Mouse (Mus musculus): ENCODE results near the gene Pex11g.

Gene Pex11g

DNA sequence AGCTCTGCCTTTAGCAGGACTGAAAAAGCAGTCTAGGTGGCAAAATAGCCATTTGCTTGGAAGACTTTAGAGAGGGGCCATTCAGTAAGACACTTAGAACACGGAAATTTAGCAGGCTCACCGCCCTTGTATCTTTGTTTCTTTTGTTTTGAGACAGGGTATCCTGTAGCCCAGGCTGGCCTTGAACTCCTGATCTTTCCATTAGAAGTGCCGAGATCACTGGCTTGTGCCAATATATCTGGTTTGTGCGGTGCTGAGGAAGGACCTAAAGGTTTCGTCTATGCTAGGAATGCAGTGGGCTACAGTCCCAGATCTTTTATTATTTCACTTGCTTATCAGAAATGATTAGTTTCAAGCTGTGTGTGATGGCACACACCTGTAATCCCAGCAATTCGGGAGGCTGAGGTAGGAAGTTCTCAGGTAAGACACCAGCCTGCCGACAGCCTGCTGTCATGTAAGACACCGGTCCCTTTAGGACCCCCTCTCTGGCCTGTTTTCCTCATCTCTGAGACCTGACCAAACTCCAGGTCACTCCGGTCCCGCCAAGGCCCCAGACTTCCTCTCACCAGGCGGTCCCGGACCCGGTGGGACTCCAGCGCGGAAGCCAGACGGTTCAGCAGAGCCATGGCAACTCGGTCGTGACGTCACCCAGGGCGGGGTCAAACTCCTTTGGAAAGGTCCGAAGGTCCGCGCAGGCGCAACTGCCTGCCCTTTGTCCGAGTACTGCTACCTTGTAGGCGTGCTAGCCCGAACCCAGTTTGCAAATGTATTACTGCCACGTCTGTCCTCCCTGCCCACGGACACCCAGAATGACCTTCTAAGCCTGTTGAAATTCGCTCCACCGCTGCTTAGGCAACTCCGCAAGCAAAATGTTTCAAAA lies at the start of gene Pex11g:
Gene Pex11g (minus strand): TSS at position 675 of the 880 bp plus-strand sequence.
- DNase-seq (ENCODE audit: low spot score), result peak; percentile 100

GRCm38 (mm10) chr8:3517117-3517495 lies 49.6 kb upstream of the Pex11g start:
- no peak for DNase-seq (ENCODE audit: low spot score)

GRCm38 (mm10) chr8:3516450-3517116 lies 49.1 kb upstream of the Pex11g start:
- DNase-seq (ENCODE audit: low spot score), result peak; percentile 96

DNA sequence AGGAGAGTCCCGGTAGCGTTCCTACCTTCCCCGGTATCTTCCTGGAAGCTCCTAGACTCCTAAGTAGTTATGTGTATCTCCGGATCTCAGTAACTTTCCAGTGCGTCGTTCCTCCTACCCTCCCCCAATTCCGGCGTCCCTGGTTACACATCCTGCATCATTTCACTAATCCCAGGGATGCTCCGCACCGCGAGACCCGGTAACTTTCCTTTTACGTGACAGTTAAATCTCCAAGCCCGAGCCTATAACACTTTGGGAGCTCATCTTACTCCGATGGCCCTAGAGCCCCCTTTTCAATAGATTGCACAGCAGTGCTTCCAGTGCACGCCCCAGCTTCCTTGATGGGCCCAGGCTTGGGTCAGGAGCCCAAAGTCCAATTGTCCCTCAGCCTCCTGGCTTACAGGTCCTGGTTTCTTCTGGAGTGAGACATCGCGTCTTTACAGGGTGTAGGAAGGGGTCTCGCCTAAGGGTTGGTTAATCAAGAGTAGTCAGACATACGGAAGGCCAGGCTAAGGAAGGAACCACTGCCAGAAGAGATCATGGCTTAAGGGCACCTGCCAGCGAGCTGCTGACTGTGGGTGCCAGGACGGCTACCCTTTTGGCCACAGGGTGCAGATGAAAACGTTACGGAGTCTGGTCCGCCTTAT lies 48.4 kb upstream of the Pex11g start:
- peak; percentile 53 for DNase-seq (ENCODE audit: low spot score)

GRCm38 (mm10) chr8:3515260-3515671 lies 47.8 kb upstream of the Pex11g start, which contains the start of gene Pnpla6:
Pnpla6 (plus strand) TSS chr8:3515384.
- DNase-seq (ENCODE audit: low spot score), result peak; percentile 94

DNA sequence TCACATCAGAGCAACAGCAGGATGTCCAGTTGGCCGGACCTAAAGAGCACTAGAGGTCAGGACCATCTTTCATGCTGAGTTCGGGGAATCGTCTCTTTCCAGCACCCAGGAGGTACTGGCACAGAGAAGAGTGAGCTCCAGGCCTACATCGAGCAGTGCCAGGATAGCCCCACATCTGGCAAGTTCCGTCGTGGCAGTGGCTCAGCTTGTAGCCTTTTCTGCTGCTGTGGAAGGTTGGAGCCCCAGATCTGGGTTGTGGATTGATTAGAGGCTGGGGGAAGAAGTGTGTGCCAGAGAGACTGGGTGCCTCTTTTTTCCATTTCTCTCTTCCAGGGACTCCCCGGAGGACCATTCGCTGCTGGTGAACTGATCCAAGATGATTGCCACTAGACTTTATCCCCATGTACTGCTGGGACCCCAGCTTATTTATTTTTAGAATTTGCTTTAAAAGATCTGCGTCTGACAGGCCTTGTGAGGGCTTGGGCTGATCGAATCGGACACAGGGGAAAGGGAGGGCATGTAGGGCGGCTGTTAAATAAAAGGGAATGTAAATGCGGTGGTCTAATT lies 47.3 kb upstream of the Pex11g start:
- DNase-seq (ENCODE audit: low spot score), result no peak

- DNase-seq (ENCODE audit: low spot score), result no peak
These were observed 40.7 kb upstream of the Pex11g start for GRCm38 (mm10) chr8:3507979-3508754.

GRCm38 (mm10) chr8:3502217-3502616 lies 34.7 kb upstream of the Pex11g start:
- no peak for DNase-seq (ENCODE audit: low spot score)

DNA sequence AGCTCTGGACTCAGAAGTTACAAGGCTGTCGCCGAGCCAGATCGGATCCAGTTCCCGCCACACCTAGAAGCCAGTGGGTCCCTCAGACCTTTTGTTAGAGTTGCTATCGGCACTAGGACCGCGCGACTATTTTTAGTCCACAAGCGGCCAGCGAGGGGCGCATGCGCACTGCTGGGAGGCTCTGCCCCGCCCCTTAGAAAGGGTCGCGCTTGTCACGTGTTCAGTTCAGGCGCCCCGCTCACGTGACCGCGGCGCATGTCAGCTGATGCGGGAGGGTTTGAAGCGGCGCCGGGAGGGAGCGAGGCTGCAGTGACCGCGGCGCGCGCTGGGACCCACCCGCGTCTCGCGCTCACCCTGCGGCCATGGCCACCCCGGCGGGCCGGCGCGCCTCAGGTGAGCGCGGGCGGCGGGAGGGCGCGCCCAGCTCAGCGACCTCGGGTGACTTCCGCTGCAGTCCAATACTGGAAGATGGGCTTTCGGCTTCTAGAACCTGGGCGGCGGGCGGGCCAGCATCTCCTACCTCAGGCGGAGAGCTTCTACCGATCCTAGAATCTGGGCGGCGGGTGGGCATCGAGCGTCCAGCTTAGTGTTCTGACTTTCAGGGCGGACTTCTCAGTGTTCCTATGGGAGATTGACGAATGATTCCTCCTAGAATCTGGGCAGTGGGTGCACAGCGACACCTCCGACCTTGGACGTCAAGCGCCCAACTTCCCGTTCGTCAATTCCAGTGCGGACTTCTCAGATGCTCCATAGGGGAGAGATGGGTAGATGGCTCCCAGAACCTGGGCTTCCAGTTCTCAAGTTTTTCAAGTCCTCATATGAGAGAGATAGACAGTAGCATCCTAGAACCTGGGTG lies 33.0 kb upstream of the Pex11g start, which contains the start of gene Mcoln1:
Gene Mcoln1 (plus strand): TSS at position 223 of the 856 bp plus-strand sequence.
- DNase-seq (ENCODE audit: low spot score), result peak; percentile 100

DNA sequence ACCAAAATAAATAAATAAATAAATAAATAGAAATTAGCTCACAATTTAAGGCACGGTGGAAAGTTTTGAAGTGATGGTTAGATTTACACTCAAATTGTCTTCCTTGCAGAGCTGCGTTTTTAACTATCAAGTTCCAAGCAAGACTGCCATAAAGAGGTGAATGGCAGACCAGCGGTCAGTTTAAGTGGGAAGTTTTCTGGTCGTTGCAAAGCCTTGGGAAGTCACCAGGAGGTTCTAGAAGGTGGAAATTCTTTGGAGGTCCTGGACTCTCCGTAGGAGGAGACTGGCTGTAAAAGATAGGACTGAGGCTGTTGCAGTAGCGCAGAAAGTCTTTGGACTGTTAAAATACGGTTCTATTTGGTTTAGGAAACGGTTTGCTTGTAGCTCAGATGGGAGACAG lies 32.3 kb upstream of the Pex11g start:
- DNase-seq (ENCODE audit: low spot score), result peak; percentile 34

GRCm38 (mm10) chr8:3498583-3498982 lies 31.1 kb upstream of the Pex11g start:
- DNase-seq (ENCODE audit: low spot score), result no peak

DNA sequence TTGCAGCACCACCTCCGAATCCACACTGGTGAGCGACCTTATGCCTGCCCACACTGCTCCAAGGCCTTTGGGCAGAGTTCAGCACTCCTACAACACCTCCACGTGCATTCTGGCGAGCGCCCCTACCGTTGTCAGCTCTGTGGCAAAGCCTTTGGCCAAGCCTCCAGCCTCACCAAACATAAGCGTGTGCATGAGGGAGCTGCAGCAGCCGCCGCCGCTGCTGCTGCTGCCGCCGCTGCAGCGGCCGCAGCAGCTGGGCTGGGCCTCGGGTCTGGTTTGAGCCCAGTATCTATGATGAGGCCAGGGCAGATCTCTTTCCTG lies 28.9 kb upstream of the Pex11g start:
- no peak for DNase-seq (ENCODE audit: low spot score)

DNA sequence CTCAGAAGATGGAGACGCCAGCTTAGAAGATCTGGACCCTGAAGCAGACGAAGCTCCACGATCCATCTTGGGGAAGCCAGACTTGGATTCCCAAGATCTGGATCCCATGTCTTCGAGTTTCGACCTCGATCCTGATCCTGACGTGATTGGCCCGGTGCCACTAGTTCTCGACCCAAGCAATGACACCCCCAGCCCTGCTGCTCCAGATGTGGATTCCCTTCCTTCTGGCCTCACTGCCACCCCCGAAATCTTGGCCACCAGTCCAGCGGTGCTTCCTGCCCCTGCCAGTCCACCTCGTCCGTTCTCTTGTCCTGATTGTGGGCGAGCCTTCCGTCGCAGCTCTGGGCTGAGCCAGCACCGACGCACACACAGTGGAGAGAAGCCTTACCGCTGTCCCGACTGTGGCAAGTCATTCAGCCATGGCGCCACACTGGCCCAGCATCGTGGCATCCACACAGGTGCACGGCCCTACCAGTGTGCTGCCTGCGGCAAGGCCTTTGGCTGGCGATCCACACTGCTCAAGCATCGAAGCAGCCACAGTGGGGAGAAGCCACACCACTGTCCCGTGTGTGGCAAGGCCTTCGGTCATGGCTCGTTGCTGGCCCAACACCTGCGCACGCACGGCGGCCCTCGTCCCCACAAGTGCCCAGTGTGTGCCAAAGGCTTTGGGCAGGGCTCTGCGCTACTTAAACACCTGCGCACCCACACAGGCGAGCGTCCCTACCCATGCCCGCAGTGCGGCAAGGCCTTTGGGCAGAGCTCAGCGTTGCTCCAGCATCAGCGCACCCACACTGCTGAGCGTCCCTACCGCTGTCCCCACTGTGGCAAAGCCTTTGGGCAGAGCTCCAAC lies 28.3 kb upstream of the Pex11g start:
- no peak for DNase-seq (ENCODE audit: low spot score)

DNA sequence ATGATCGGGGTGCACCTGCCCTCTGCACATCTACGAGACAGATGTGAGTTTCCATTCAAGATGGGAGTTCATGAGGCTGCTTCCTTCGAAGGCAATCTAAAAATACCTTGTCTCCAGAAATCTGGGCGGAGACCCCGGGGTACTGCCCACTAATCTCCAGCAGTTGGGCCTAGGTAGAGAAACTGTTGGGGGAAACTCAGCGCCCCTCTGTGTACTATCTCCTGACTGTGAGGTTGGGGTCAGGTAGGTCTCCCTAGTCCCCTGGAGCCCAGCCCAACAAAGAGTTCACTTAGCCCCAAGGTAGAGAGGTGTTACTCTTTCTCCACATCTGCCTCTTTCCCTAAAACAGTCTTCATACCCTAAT lies 26.3 kb upstream of the Pex11g start:
- DNase-seq (ENCODE audit: low spot score), result peak; percentile 25

DNA sequence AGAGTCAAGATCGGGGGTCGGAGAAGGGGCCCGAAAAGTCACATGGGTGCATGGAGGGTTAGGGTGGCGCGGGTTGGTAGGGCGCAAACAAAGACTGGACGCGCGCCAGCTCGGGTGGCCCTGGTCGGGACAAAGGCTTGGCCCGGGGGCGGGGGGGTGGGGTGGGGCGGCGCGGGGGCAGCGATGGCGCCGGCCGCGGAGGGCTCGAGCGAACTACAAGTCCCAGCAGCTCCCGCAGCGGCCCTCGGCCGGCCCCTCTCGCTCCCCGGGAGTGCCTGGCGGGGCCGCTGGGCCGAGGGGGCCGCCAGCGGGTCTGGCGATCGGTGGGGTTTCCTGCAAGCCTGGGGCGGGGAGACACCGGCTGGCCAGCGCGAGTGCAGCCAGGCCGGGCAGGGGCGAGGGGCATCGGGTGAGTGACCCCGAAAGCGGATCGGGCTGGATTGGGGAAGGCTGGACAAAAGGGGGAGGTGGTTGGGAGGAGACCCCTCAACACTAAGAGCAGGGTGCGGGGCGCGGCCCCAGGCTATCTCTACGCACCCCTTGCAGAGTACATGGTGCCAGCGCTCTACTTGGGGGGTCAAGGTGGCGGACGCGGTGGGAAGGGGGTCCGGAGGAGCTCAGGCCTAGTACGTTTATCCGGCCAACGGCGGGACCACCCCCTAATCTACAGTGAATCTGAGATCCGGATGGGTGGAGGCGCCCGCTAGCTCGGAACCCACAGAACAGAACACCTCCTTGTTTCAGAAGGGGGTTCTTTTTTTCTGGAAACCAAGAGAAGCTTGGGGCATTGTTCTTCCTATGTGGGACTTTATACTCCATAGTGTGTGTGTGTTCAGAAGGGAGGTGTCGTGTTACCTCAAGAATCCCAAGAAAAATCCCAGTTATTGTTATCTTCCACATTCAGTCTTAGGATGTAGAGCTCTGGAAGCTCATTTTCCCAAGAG lies 25.7 kb upstream of the Pex11g start, which contains the start of gene Zfp358:
Gene Zfp358 (plus strand): TSS at position 238 of the 944 bp plus-strand sequence.
- DNase-seq (ENCODE audit: low spot score), result peak; percentile 85

GRCm38 (mm10) chr8:3485192-3485591 lies 17.7 kb upstream of the Pex11g start:
- DNase-seq (ENCODE audit: low spot score), result no peak

- no peak for DNase-seq (ENCODE audit: low spot score)
These were observed 16.1 kb upstream of the Pex11g start for GRCm38 (mm10) chr8:3483546-3483945.

DNA sequence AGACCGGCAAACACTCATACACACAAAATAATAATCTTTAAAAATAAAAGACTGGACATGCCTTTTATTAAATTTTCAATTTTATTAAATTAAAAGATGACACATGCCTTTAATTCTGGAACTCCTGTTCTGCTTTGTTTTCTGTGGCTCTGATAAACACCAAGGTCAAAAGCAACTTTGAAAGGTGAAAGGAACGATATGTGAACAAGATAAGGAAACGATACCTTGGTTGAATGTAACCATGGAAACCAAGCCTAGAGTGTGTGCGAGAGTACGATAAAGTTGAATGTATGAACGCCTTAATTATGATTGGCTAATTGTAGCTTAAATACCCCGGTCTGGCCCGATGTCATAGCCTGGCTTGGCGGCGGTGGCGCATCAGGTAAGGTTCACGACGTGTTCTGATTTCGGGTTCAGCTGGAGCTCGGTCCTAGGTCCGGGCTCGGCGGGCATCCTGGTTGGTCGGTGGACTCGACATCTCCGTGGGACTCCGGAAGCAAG lies 14.8 kb upstream of the Pex11g start:
- no peak for DNase-seq (ENCODE audit: low spot score)
